Mouse (Mus musculus) left cerebral cortex, postnatal 36 days (tissue): ENCODE data around the gene Gtpbp8. TPM values are rescaled to one million over a fixed set of nuclear protein-coding genes. Genes with fewer than 3 reads are reported as not detected.

Experiments
- DNase-seq, 2 experiments: peaks; one replicate each; pipeline ENCODE4 v3.0.0; 2021 to 2022; ENCODE audit warnings: low spot score in 2 of 2, mixed read lengths in 1 of 2
- intact Hi-C: fragments of 180-260 bp; cut with DNase I; formaldehyde crosslinking; loops from one replicate; pipeline ENCODE4 v1.15.1; 2025
- total RNA-seq, 2 experiments: library from RNA; stranded (reverse); gene quantifications; 2 replicates each; pipeline ENCODE4 v1.2.3; 2021

Gene Gtpbp8
- total RNA-seq, 2 experiments from 2014 or later = 23.6 to 28.7 TPM

DNA sequence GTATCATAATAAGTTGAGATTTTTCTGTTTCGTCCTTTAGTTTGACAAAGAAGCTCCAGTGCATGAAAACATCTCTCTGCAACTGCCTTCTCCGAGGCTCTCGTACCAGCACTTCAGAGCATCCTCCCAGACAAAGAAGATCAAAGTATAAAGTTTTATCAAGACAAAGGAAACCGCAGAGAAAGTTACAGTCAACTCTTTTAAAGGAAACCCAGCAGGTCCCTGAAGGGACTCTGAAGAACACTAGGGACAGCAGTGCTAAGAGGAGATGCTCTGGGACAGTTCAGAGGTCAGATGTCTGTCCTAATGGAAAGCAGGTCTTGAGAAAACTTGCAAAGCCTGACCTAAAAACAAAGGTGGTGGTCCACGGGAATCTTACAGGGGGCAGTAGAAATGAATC is 10.5 kb downstream of the Gtpbp8 start:
- no peak for DNase-seq
- intact Hi-C loops = no loop called here

DNA sequence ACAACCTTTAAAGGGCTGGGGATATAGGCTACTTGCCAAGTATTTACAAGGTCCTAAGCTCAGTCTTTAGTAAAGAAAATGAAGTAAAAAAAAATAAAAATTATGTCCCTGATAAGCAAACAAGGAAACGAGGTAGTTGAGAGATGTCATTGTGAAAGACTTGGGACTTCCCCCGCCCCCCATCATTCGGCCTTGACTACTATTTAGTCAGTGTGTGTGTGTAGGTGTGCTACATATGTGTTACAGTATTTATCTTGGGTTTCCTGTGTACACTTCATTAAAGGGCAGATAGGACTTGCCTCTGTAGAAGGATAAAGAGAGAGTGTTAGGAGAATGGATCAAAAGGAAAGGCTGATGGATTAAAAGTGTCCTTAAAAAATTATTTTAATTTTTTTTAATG is 12.1 kb downstream of the Gtpbp8 start:
- intact Hi-C loops = no loop called here
- no peak for DNase-seq

DNA sequence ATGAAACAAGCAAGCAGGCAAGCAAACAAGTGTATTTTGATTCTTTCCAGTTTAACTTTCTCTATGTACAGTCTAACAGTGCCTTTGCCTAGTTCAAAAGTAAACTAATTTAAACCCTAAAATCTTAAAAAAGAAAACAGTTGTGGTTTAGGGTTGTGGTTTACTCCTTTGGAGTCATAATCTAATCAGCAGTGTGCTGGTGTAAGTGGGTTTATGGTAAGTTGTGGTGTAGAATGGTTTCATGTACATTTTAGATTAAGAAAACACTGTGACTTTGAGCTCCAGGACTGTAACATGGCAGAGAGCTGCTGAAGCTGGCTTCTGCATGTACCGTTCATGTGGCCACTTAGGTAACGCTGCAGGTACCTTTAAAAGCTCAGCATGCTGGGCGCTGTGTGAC is 18.6 kb downstream of the Gtpbp8 start:
- no peak for DNase-seq
- intact Hi-C loops = loop anchor here (10.0 kb wide), 1 partner anchor 367 kb away; the partner anchor contains the start of gene Ccdc80

DNA sequence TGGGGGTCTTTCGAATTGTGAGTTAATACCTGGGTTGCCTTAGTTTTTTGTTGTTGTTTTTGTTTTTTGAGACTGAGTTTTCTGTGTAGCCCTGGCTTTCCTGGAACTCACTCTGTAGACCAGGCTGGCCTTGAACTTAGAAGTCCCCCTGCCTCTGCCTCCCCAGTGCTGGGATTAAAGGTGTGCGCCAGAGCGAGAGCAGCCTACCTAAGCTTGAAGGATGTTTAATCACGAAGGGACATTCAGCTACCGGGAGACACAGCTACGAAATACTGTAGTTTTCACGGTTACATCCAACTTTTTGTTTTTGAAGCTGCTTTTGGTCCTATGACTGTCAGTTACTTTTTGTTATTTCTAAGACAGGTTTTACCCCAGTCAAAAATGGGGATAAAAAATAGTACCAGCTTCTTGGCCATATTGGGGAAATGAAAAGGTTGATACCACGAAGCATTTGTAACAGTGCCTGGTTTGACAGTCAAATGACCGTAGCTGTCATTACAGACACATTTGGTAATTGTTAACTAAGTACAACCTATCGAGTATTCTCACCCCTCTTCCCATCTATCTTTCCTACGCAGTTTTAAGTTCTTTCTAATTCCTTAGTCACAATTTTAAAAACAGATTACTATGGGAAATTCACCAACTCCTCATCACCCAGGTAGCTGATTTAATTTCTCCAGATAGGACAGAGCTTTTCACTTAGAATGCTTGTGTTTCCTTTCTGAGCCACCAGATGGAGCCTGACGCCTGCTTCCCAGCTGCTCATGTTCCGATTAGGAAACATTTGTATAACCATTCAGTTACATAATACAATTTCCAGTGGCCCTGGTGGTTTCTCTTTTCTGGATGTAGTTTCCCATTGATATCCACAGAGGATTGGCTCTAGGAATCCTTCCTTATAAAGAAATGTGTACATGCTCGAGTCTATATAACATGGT is 20.6 kb downstream of the Gtpbp8 start:
- intact Hi-C loops = loop anchor here (10.0 kb wide), 1 partner anchor 369 kb away; the partner anchor contains the start of gene Ccdc80
- DNase-seq = peak; percentile 59 to 78

DNA sequence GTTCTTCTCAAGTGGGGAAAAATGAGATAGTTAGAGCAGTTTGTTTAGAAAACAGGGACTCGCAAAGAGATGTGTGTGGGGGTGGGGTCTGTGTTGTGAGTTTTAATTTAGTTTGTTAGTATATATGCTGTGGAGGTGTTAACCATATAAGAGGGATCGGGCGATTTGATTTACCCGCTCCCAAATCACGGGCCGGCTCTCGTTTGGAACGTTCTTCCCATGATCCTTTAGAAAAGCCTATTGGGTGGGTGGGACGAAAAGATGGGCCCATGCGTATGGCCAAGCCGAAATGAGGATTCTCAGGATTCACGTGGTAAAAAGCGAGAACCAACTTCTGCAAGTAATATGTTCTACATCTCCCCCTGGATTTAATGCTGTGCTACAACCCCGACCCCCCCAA is 21.3 kb downstream of the Gtpbp8 start:
- intact Hi-C loops = loop anchor here (10.0 kb wide), 1 partner anchor 370 kb away; the partner anchor contains the start of gene Ccdc80
- DNase-seq = no peak

DNA sequence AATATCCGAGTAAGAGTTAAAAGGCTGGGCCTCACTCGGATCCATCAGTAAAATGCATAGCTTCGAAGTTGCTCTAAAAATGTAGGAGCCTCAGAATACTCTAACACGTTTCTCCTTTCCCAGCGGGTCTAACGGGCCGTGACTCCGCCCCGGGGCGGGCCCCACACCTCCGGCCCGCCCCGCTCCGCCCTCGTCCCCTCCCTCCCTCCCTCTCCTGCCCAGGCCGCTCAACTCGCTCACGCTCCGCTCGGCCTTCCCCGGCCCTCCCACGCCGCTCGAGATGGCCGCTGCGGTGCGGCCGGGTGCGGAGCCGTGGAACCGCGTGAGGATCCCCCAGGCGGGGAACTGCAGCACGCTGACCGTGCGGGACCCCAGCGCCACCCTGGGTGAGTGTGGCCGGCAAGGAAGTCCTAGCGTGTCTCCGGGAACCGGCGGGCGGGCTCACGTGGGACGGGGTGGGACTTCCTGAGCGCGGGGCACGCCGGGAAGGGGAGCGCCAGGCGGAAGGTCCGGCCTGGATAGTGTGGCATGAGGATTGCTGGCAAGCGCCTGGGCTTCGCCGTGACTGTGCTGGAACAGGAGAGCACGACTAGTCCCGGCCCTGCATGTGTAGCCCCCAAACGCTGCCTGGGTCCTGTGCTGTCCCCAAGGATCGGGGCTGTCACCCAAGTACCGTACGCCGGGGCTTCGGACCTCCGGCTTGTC is 21.9 kb downstream of the Gtpbp8 start, which contains the start of gene Nepro:
Nepro (plus strand) TSS at position 219 of the 705 bp plus-strand sequence.
- intact Hi-C loops = loop anchor here (10.0 kb wide), 1 partner anchor 371 kb away; the partner anchor contains the start of gene Ccdc80
- peak; percentile 97 to 98 for DNase-seq

DNA sequence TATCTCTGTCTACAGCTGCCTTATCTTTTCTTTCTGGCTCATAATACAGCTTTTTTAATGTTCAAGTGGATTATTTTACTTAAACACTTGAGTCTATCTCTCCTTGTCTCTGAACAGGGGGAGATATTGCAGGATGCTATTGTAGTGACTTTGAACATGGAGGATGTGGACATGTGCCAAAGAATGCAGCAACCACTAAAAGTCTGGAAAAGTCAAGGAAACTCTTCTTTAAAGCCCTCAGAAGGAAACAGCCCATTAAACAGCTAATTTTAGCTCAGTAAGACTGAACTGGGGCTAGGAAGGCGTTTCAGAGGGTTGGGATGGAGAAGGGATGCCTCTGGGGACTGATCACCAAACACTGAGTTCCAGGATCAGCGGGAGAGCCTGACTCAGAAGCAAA is 23.5 kb downstream of the Gtpbp8 start:
- intact Hi-C loops = loop anchor here (10.0 kb wide), 1 partner anchor 372 kb away; the partner anchor contains the start of gene Ccdc80
- no peak for DNase-seq

DNA sequence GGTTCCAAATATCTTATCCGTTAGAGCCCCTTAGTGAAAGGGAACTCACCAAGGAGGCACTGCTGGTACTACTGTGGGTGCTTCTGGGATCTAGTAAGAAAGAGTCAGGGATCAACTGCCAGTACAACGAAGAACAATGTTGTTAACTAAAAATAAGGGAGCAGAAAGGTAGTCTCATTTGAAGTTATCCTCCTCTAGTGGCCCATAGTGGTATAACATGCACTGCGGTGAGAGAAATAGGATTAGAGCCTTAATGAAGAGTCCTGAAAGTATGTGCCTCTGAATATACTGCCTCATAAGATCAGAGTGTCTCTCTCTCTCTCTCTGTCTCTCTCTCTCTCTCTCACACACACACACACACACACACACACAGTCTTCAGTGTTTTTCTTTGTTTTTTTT is 25.6 kb downstream of the Gtpbp8 start:
- DNase-seq = no peak
- intact Hi-C loops = loop anchor here (10.0 kb wide), 1 partner anchor 374 kb away; the partner anchor contains the start of gene Ccdc80

DNA sequence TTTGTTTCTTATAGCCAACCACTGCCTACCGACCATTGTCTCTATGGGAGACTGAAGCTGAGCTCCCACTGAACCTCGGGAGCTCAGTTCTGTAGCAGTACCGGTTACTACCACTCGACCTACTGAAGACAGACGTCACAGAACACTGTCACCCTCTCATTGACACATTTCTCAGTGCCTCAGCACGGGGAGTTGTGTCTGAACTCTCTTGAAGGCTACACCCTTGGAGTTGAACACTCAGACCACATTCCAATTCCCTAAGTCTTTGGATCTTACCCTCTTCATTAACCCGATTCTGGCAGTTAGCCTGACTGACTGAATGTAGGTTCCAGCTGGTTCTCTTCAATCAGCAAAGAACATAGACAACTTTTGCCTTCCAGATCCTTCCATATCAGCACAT is 26.8 kb downstream of the Gtpbp8 start:
- intact Hi-C loops = loop anchor here (10.0 kb wide), 1 partner anchor 235 kb away; no protein-coding TSS in a partner anchor
- no peak for DNase-seq

DNA sequence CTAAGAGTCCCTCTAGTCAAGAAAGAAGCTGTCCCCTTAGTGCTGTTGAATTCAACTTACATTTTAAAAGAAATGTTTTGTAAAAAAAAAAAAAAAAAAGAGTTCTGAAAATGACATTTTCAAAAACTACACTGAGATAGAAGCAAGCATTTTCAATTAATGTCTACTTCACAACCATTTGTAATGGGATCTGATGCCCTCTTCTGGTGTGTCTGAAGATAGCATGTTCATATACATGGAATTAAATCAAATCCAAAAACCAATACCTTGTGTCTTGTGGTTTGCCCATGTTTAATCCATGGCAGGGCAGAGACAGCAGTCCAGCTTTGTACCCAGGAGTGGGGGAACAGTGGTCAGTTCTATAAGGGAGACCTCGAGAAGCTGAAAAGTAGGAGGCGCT is 28.3 kb downstream of the Gtpbp8 start:
- DNase-seq = no peak
- intact Hi-C loops = loop anchor here (10.0 kb wide), 1 partner anchor 233 kb away; no protein-coding TSS in a partner anchor

DNA sequence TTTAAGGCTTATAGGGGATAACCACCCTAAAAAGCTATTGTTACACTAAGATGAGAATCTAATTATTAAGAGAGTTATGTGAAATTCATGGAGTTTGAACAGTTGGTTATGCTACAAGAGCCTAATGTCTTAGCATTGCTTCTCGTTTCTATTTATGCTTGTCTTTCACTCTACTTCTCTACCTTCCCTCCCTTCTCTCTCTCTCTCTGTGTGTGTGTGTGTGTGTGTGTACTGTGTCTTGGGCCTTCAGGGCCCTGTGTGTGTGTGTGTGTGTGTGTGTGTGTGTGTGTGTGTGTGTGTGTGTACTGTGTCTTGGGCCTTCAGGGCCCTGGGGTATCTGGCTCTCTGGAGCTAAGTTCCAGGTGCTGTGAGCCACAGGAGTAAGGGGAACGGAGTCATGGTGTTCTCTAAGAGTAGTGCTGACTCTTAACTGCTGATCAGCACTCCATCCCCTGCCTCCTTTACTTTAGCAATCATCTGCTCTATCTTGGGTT is 29.0 kb downstream of the Gtpbp8 start:
- no peak for DNase-seq
- intact Hi-C loops = loop anchor here (10.0 kb wide), 1 partner anchor 232 kb away; no protein-coding TSS in a partner anchor

DNA sequence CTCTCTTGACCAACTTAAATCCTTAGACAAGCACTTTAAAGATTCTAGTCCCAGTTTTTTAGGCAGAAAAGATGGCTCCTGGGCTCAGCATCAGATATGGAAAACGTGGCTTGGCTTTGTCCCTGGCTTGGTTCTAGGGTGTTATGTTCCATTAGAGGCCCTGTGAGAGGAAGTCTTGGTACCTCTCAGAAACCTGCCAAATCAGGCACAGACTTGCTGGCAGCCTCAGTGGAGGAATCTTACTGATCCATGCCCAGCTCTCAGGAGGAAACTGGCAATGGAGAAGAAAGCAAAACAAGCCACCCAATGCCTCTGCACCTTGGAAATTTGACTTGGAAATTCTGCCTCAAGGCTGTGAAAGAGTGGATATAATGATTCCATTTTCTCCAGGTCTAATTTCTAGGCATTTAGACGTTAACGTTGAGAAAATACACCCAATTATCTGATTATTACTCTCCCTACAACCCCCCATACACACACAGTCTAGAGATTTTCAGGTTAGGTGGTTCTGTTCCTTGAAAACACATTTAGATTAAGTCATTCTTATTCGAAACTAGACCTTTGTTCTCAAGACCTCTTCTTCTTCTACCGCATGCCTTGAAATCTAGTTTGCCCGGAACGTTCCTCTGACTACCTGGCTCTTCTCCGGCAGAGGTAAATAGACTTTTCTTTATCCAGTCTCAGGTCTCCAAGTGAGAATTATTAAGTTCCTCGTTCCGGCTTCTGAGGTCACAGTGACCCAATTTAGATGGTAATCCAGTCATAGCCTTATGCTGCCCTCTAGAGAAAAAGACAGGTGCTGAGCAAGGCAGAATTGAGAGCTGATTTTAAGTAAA is 29.6 kb downstream of the Gtpbp8 start:
- intact Hi-C loops = loop anchor here (10.0 kb wide), 1 partner anchor 232 kb away; no protein-coding TSS in a partner anchor
- peak in 1 of 2 experiments; percentile 23 for DNase-seq

DNA sequence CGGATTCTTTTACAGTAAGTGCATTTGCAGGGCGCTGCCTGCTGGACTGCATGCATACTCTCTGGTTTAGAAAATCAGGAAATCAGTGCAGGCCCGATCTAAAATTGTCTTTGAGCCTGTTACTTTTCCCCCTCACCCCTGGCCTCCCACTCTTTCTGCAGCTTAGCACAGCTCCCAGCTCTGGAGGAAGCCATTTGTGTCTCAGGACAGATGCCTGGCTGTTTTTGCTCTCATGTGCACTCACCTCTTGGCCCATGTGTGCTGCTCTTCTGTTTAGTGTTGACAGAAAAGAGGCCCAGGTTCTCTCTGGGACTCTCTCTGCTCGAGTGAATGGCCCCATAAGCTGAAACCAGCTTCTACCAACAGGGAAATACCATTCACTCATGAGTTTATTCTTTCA is 42.7 kb downstream of the Gtpbp8 start:
- DNase-seq = no peak
- intact Hi-C loops = no loop called here

DNA sequence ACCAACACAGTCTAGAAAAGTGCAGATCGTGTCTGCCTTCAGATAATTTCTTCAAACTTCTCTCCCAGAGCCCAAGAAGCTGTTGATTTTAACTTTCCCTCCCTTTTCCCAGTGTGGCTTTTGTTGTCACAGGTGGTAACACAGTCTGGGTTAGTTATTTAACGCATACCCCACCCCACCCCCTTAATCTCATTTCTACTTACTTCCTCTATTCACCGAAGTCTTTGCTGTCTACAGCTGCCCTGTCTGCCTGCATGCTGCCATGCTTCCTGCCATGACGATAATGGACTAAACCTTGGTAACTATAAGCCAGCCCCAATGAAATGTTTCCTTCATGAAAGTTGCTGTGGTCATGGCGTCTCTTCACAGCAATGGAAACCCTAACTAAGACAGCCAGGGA is 43.9 kb downstream of the Gtpbp8 start:
- intact Hi-C loops = no loop called here
- no peak for DNase-seq

DNA sequence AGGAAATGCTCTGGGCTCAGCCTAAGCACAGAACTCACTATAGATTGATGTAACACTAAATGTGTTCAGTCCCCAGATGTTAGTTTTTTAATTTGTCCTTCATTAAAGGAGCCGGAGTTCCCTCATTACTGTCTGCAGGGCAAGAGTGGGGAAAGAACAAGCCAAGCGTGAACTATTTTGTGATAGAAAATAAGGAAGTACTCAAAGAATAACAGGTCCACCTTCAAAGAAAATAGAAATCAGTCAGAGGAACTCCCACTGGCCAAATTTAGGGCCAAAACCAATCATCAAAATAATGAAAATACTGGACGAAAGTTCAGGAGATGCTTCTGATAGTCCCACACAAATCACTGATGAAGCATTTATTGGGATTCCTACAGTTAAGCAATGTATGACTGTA is 45.0 kb downstream of the Gtpbp8 start:
- no peak for DNase-seq
- intact Hi-C loops = no loop called here

DNA sequence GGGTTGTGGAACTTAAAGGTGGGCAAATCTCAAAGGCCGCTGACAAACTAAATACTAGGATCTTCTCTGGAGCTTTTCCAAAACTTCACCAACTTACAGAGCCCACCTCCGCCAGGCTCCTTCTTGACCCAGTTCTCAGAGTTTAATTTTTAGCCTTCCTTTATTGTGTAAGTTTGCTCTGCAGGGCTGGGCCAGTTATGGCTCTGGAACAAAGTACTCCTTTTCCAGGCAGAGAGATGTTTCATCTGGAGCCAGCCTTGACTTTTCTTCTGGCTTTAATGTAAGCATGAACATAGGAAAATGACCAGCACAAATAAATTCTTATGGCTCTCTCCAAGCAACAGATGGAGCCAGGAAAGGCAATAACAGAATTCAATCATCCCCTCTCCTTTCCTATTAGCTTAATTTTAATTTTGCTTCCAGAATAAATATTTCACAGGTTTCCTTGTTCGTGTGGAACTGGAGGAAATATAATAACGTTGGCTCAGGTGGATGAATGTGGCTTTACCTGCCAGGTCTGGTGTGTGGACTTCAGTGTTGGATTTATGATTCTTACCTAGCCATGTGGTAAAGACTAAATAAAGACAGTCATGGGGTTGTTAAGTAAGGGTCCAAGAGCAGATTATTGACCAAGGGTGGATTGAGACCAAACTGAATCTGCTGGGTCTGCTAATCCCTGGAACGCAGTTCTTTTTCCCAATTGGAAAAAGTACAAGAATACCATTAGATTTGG is 48.5 kb downstream of the Gtpbp8 start:
- intact Hi-C loops = no loop called here
- no peak for DNase-seq

DNA sequence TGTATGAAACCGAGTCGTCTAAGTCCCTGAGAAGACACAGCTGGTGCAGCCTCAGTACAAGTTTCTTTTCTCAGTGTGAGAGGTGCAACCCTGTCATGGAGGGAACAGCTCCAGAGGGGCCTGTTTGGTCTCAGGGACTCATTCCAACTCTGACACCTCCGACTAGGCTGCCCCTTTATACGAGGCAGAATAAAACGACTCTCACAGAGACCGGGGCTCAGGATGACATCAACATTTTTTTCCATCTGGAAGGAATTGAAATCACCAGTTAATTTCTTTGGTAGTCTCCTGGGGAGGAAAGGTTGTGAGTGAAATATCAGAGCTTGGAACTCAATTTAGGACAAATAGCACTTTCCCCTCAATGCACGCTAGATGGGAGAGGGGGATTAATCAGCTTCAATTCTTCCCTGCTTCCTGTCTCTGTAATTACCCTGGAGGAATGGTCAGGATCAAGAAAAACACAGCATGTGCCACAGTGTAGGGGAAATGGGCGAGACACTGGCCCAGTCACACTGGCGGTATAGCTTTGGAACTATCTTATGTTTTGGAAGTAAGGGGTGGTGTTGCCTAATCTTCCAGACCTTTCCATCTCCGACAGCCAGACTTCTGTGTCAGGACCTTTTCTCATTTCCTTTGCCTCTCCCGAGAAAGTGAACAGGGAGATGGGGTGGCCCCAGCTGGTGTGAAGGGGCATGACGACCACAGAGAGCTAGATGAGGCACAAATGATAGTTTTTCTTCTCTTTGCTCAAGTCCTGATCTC is 50.1 kb downstream of the Gtpbp8 start:
- no peak for DNase-seq
- intact Hi-C loops = no loop called here
